Mouse (Mus musculus): ENCODE measurements around the gene Theg.

GRCm38 (mm10) chr10:79538873-79539272 lies 48.3 kb downstream of the Theg start:
- no peak for TF ChIP-seq CTCF (IDR thresholded peaks at IDR 0.05; ENCODE audit: extremely low read depth, insufficient read depth, insufficient read length, insufficient replicate concordance)
- no peak for TF ChIP-seq POLR2A (IDR thresholded peaks at IDR 0.05; ENCODE audit: low read depth, low read length)

Measured in spleen, adult 2 months (tissue).